Mouse (Mus musculus) fibroblast of lung, adult 2 months (primary cell): ENCODE data around the gene Ap4s1.
"Not testable (repeated sequence)": the region's sequence is repeated elsewhere in the genome, so short reads cannot be mapped to it uniquely, and the experiment has no call there.

Source experiments
- DNase-seq: peaks from one replicate; pipeline ENCODE4 v3.0.0-alpha.2; 2011; ENCODE audit warnings: low read depth

Gene Ap4s1

GRCm38 (mm10) chr12:51690893-51691844, at the start of gene Ap4s1:
TSS of gene Ap4s1 (plus strand) at chr12:51691033.
- DNase-seq, result no peak

- DNase-seq, result no peak
These were observed 49.0 kb upstream of the Ap4s1 start for GRCm38 (mm10) chr12:51641871-51642270.

GRCm38 (mm10) chr12:51649401-51649800, 41.4 kb upstream of the Ap4s1 start:
- not testable (repeated sequence) for DNase-seq

GRCm38 (mm10) chr12:51655944-51656465, 34.8 kb upstream of the Ap4s1 start:
- DNase-seq, result no peak

GRCm38 (mm10) chr12:51663011-51663410, 27.8 kb upstream of the Ap4s1 start:
- no peak for DNase-seq

- no peak for DNase-seq
These were observed 26.9 kb upstream of the Ap4s1 start for GRCm38 (mm10) chr12:51663908-51664307.

- no peak for DNase-seq
These were observed 24.0 kb upstream of the Ap4s1 start for GRCm38 (mm10) chr12:51666708-51667430.

GRCm38 (mm10) chr12:51671231-51671891, 19.5 kb upstream of the Ap4s1 start:
- DNase-seq, result no peak

GRCm38 (mm10) chr12:51673270-51673669, 17.6 kb upstream of the Ap4s1 start:
- no peak for DNase-seq

GRCm38 (mm10) chr12:51676442-51676841, 14.4 kb upstream of the Ap4s1 start:
- DNase-seq, result no peak

- no peak for DNase-seq
These were observed 12.0 kb upstream of the Ap4s1 start for GRCm38 (mm10) chr12:51678844-51679243.

GRCm38 (mm10) chr12:51688546-51688945, 2.3 kb upstream of the Ap4s1 start:
- DNase-seq, result no peak

GRCm38 (mm10) chr12:51691845-51692632, 1.2 kb downstream of the Ap4s1 start, which contains the start of gene Strn3:
TSS of gene Strn3 (minus strand) at chr12:51691897.
- peak; percentile 91 for DNase-seq

- not testable (repeated sequence) for DNase-seq
These were observed 2.0 kb downstream of the Ap4s1 start for GRCm38 (mm10) chr12:51692870-51693269.

- DNase-seq, result no peak
These were observed 2.6 kb downstream of the Ap4s1 start for GRCm38 (mm10) chr12:51693419-51693818.

- DNase-seq, result no peak
These were observed 3.3 kb downstream of the Ap4s1 start for GRCm38 (mm10) chr12:51694096-51694495.

- no peak for DNase-seq
These were observed 4.1 kb downstream of the Ap4s1 start for GRCm38 (mm10) chr12:51694966-51695365.

- DNase-seq, result no peak
These were observed 5.3 kb downstream of the Ap4s1 start for GRCm38 (mm10) chr12:51696157-51696556.

- no peak for DNase-seq
These were observed 9.0 kb downstream of the Ap4s1 start for GRCm38 (mm10) chr12:51699623-51700393.

GRCm38 (mm10) chr12:51701723-51702122, 10.9 kb downstream of the Ap4s1 start:
- DNase-seq, result no peak
